Mouse (Mus musculus): ENCODE measurements around the gene Adcy7. TPM values are rescaled to one million over a fixed set of nuclear protein-coding genes. Genes with fewer than 3 reads are reported as not detected.

Gene Adcy7
- polyA plus RNA-seq, 1 experiment from 2014 or later, result 3.8 TPM

DNA sequence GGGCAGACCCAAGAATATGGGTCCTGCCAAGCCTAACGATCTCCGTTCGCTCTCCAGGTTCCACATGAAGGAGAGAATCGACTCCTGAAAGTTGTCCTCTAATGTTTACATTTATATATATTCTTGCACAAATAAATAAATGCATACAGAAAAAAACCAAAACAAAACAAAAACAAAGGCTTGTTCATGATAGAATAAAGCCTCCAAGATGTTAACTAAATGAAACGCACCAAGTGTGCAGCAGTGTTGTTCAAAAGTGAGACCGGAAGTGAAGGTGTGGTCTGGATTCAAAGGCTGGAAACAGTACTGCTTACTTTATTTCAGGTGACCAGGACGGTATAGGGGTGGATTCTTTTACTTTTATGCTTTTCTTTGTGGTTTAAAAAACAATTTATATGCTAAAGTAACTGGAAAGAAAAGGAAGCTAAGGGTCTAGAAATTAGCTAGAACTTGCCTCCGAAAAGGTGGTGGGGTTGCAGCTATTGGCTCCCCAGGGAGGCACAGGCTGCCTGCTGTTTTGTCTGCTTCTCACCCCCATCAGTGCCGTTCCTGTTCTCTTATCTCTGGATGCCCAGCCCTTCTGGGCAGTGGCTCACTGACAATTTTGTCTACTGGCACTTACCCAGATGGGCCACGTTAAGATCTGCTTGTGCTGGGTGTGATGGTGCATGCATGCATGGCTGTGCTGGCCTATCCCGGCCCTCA is 90.4 kb downstream of the Adcy7 start:
- peak overlapping the region; percentile 98 for H3K4me2 ChIP-seq
- H3K9ac ChIP-seq, result peak overlapping the region; percentile 98
- H3K27me3 ChIP-seq (replicated peaks), result 0 out of 2 replicates have a peak, but pooled peaks cover 4% of the 10 kb centered on the region
- no peaks in the 10 kb centered on the region for H3K9me3 ChIP-seq (replicated peaks)
- ATAC-seq (ENCODE audit: insufficient number of reproducible peaks, low FRiP score), result 0 out of 2 replicates have a peak, but pooled peaks have one; percentile 37
- peak overlapping the region; percentile 93 for H3K4me3 ChIP-seq
- H3K36me3 ChIP-seq, result peaks cover 20% of the 10 kb centered on the region
- H3K4me1 ChIP-seq (replicated peaks), result peaks cover 22% of the 10 kb centered on the region
- peak overlapping the region; percentile 84 for H3K27ac ChIP-seq (ENCODE audit: poor library complexity, severe bottlenecking)
- WGBS, result 26% methylated on average over 11 of the region's 11 CpGs

DNA sequence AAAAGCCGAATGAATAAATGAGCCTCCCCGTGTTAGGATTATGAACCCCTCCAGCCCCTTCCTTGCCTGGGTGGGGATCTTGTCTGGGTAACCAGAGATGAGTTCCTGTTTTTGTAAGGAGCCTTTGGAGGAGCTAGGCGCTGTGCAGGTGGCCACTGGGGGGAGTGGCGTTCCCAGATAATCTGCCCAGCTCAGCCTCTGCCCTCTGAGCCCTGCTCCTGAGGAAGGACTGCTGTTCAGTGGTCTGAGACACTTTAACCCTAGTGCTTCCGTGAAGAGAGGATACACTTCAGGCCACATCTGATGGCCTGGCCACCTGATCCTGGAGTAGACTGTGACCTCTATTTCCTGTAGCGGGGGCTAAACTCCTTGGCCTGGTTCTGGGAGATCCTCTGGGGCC is 97.0 kb downstream of the Adcy7 start:
- Histone ChIP-seq H3K9ac (no peak overlapping the region), H3K9me3 (replicated peaks) (no peaks in the 10 kb centered on the region), H3K4me2 (no peak overlapping the region), H3K27ac (ENCODE audit: poor library complexity, severe bottlenecking) (no peak overlapping the region), H3K4me3 (no peak overlapping the region), H3K27me3 (replicated peaks) (peaks cover 9% of the 10 kb centered on the region; the same call in 1 of the 2 replicates), H3K36me3 (no peaks in the 10 kb centered on the region), H3K4me1 (replicated peaks) (peaks cover 8% of the 10 kb centered on the region)
- peak; percentile 53; the same call in 1 of the 2 replicates for ATAC-seq (ENCODE audit: insufficient number of reproducible peaks, low FRiP score)
- whole genome bisulfite sequencing, result 19% methylated on average over 6 of the region's 6 CpGs

DNA sequence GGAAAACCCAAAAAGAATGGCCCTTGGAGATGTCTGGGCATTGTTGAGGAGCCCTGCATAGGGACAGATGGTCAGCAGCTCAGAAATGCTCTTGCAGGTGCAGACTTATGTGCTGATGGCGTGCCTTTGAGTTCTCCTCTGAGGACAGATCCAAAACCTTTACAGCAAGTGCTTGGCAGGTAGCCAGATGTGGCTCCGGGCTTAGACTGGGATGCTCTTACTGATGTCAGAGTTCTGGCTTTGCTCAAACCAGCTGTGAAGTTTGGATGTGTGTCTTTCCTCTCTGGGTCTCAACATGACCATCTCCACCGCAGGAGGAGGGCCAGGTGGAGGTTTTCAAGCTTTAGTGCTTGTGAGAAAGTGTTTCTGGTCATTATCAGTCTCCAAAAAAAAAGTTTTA is 97.6 kb downstream of the Adcy7 start:
- Histone ChIP-seq H3K4me3 (no peak overlapping the region), H3K9ac (no peak overlapping the region), H3K9me3 (replicated peaks) (no peaks in the 10 kb centered on the region), H3K27ac (ENCODE audit: poor library complexity, severe bottlenecking) (no peak overlapping the region), H3K4me2 (no peak overlapping the region), H3K36me3 (no peaks in the 10 kb centered on the region), H3K27me3 (replicated peaks) (peaks cover 9% of the 10 kb centered on the region; the same call in 1 of the 2 replicates), H3K4me1 (replicated peaks) (peaks cover 8% of the 10 kb centered on the region)
- ATAC-seq (ENCODE audit: insufficient number of reproducible peaks, low FRiP score), result no peak
- 23% methylated on average over 3 of the region's 3 CpGs for WGBS

DNA sequence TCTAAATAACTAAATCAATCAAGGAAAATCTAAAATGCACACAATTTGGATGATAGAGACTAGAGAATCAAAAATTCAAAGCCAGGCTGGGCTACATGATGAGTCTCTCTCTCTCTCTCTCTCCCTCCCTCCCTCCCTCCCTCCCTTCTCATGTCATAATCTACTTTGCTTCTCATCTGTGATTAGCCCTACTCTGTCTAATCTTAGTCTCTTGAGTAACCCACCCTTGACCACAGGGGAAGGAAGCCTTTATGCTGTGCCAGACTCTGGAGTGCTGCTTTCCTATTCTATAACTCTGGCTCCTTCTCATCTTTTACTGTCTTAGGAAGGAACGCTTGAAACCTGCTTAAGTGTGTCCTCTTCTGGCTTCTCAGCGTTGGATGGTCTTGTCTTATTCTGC is 99.3 kb downstream of the Adcy7 start:
- ATAC-seq (ENCODE audit: insufficient number of reproducible peaks, low FRiP score), result no peak
- Histone ChIP-seq H3K36me3 (no peaks in the 10 kb centered on the region), H3K4me1 (replicated peaks) (peaks cover 8% of the 10 kb centered on the region), H3K4me2 (no peak overlapping the region), H3K4me3 (no peak overlapping the region), H3K9ac (no peak overlapping the region), H3K27ac (ENCODE audit: poor library complexity, severe bottlenecking) (no peak overlapping the region), H3K27me3 (replicated peaks) (peaks cover 11% of the 10 kb centered on the region; the same call in 1 of the 2 replicates), H3K9me3 (replicated peaks) (no peaks in the 10 kb centered on the region)
- WGBS, result 80% methylated on average over 2 of the region's 2 CpGs

DNA sequence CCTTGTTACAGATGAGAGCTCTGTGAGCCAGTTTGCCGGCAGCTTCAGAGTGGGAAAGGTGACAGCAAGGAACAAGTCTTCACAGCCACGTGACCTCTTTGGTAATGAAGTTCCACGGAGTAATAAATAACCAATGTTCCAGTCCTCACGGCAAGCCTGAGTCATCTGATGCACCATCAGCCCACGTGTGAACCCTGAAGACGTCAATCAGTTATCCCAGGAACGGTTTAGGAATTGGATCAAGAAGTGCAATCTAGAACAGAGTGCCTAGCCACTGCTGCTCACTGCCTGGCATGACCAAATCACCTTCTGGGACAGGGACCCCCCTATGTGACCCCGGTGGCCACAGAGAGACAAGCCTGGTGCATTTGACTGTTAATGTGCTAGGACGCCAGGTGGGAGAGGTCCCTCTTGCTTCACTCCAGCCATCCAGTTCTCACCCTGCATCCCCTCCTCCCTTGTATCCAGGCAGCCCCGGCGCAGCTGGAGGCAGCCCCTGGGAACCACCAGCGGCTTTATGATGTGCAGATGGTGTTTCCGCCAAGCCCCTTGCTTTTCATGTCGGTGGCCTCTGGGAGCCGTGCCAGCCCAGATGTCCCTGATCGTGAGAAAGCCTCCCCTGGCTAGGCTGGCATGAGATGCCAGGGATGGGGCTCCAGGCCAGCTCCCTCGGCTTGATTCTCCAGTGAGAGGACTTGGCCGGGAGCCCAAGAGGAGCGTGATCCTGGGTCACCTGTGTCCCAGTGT is 104.8 kb downstream of the Adcy7 start:
- ATAC-seq (ENCODE audit: insufficient number of reproducible peaks, low FRiP score), result no peak
- H3K4me1 ChIP-seq (replicated peaks), result 0 out of 2 replicates have a peak, but pooled peaks cover 4% of the 10 kb centered on the region
- peaks cover 18% of the 10 kb centered on the region for H3K27me3 ChIP-seq (replicated peaks)
- H3K4me3 ChIP-seq, result no peak overlapping the region
- H3K9me3 ChIP-seq (replicated peaks), result no peaks in the 10 kb centered on the region
- no peak overlapping the region for H3K27ac ChIP-seq (ENCODE audit: poor library complexity, severe bottlenecking)
- no peak overlapping the region for H3K9ac ChIP-seq
- 57% methylated on average over 19 of the region's 19 CpGs for WGBS
- H3K4me2 ChIP-seq, result no peak overlapping the region
- H3K36me3 ChIP-seq, result no peaks in the 10 kb centered on the region

Other genes starting within 250 kb of the Adcy7 start
- 39.4 and 41.5 TPM in 2 replicates for gene Cnep1r1, start 153.6 kb upstream of the Adcy7 start, polyA plus RNA-seq (2016; fragmentation: Nextera tagmentation; extraction: Ambion mirVana)
- 31.9 and 33.2 TPM in 2 replicates for gene Heatr3, start 134.5 kb upstream of the Adcy7 start, polyA plus RNA-seq (2016; fragmentation: Nextera tagmentation; extraction: Ambion mirVana)
- 9.9 and 10.8 TPM in 2 replicates for gene Tent4b, start 73.2 kb upstream of the Adcy7 start, polyA plus RNA-seq (2016; fragmentation: Nextera tagmentation; extraction: Ambion mirVana)
- gene Brd7, start 89.8 kb downstream of the Adcy7 start, polyA plus RNA-seq (2016; fragmentation: Nextera tagmentation; extraction: Ambion mirVana), result 79.5 and 80.3 TPM in 2 replicates
- gene Nkd1, start 249.0 kb downstream of the Adcy7 start, polyA plus RNA-seq (2016; fragmentation: Nextera tagmentation; extraction: Ambion mirVana), result 26.5 and 27.7 TPM in 2 replicates